Mouse (Mus musculus): ENCODE results near the gene Pts. TPM values are rescaled to one million over a fixed set of nuclear protein-coding genes. Genes with fewer than 3 reads are reported as not detected.
A peak's percentile ranks its signal among the peaks of the same experiment; 100 is the strongest.

Pts gene
- total RNA-seq (2015; ENCODE audit: low replicate concordance) (16.3 and 20.5 TPM in 2 replicates), total RNA-seq (2017; ENCODE audit: low replicate concordance) (15.8 and 19.4 TPM in 2 replicates)

DNA sequence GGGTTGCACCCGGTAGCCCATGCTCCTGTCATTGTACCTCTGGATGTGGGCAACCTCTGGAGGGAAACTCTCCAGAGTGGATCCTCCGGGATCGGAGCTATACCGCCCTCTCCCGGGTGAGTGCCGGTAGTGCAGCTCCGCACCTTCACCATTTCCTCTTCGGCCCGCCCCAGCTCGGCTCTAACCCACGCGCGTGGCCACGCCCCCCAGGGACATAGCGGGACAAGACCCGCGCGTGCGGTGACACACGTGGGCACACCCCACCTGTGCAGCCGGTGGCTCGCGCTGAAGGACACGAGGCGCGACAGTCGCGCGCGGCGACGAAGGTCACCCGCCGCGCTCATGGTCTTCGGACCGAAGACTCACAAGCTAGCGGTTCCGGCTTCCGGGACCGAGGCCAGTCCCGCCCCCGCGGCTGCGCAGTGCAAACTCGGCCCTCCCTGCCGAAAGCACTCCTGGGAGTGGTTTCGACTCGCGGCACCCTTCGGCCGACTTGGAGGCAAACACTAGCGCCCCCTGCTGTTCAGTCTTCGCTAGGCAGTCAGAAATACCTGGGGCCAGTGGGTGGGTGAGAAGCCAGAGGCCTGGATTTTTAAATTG lies at the start of gene Pts:
Gene Pts, minus strand, starts transcription at position 432 of the 600 bp plus-strand sequence.
- ATAC-seq (replicated peaks; ENCODE audit: low FRiP score, poor library complexity, severe bottlenecking): peak; percentile 91

- no peak for ATAC-seq (replicated peaks; ENCODE audit: low FRiP score, poor library complexity, severe bottlenecking)
Measured at GRCm38 (mm10) chr9:50569599-50570525, 41.3 kb upstream of the Pts start.

DNA sequence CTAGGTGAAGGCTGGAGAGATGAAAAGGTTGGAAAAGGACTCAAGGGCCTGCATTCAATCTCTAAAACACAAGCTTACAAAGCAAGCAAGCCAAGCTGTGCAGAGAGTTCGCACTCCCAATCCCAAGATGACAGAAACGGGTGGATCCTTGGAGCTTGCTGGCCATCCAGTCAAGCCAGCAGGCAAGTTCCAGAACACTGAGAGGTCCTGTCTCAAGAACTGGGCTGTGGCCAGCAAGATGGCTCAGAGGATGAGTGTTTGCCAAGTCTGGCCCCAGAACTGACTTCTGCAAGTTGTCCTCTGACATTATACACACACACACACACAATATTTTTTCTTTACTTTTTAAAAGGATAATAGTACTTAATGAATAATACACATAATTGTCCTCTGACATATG lies 39.4 kb upstream of the Pts start:
- ATAC-seq (replicated peaks; ENCODE audit: low FRiP score, poor library complexity, severe bottlenecking): no peak

DNA sequence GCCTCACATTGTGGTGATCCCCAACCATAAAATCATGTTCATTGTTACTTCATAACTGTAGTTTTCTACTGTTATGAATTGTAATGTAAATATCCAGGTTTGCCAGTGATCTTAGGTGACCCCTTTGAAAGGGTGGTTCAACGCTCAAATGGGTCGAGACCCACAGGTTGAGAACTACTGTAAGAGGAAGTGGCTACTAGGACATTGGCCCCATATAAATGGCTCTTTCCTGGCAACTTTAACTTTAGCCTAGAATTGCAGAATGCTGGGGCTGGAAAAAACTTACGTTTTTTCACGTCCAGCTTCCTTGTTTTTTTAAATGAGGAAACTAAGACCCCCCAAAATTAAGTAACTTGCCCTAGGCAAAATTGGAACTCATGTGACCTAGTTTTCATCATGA lies 38.8 kb upstream of the Pts start:
- no peak for ATAC-seq (replicated peaks; ENCODE audit: low FRiP score, poor library complexity, severe bottlenecking)

DNA sequence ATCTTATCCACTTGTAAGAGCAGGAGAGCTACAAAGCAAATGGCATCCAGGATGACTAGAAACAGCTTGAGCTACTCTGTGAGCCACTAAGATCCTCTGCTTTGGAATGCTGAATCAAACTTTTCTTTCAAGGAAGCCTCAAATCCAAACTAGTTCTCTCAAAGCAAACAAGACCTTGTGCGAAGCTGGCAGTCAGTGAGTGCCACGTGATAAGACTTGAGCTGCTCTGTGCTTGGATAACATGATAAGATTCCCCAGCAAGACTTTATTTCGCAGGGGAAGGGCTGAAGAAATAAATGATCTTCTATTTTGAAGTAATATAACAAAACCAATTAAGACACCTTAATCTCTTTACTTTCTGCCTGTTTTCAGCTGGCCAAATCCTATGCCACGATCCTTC lies 37.4 kb upstream of the Pts start:
- no peak for ATAC-seq (replicated peaks; ENCODE audit: low FRiP score, poor library complexity, severe bottlenecking)

DNA sequence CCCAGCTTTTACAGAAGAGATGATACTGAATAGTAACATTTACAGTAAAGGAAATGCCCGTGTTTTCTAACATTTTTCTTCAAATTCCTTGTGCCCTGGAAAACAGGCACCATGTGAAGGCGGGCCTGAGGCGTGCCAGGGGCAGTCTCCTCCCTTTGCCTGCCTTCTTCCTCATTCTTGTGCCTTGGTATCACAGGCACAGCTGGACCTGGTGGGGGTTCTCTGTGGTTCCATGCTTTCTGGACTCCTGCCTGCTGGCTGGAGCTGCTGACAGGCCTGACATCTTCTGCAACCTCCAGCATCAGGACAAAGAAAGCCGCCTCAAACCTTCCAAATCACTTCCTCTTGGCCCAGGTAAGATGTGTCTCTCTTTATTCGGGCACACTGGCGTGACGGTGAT lies 36.6 kb upstream of the Pts start:
- ATAC-seq (replicated peaks; ENCODE audit: low FRiP score, poor library complexity, severe bottlenecking): no peak

- no peak for ATAC-seq (replicated peaks; ENCODE audit: low FRiP score, poor library complexity, severe bottlenecking)
Measured at GRCm38 (mm10) chr9:50561918-50562360, 33.4 kb upstream of the Pts start.

- no peak for ATAC-seq (replicated peaks; ENCODE audit: low FRiP score, poor library complexity, severe bottlenecking)
Measured at GRCm38 (mm10) chr9:50561145-50561917, 32.8 kb upstream of the Pts start, which contains the start of gene Tex12. Gene Tex12 (minus strand): TSS chr9:50561325.

DNA sequence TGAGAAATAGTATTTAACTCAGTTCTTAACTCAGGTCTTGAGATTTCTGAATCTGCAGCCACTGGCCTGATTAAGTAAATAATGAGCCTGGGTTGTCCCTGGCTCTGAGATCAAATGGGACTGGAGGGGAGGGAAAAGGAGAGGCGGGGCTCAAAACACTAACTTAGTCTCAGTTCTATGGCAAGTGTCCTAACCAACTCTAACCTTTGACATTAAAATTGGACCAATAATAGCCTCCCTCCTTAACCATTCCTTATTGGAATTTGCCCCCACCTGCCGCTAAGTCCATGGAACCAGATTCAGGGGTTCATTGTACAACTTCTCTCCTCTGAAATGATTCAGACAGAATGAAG lies 26.5 kb upstream of the Pts start, which contains the start of gene Bco2:
Gene Bco2, minus strand, starts transcription at position 88 of the 353 bp plus-strand sequence.
- ATAC-seq (replicated peaks; ENCODE audit: low FRiP score, poor library complexity, severe bottlenecking): no peak

- no peak for ATAC-seq (replicated peaks; ENCODE audit: low FRiP score, poor library complexity, severe bottlenecking)
Measured at GRCm38 (mm10) chr9:50554241-50555093, 25.9 kb upstream of the Pts start, which contains the start of gene Il18. Gene Il18 (plus strand): TSS chr9:50554827.

GRCm38 (mm10) chr9:50553547-50553946 lies 25.0 kb upstream of the Pts start:
- no peak for ATAC-seq (replicated peaks; ENCODE audit: low FRiP score, poor library complexity, severe bottlenecking)

DNA sequence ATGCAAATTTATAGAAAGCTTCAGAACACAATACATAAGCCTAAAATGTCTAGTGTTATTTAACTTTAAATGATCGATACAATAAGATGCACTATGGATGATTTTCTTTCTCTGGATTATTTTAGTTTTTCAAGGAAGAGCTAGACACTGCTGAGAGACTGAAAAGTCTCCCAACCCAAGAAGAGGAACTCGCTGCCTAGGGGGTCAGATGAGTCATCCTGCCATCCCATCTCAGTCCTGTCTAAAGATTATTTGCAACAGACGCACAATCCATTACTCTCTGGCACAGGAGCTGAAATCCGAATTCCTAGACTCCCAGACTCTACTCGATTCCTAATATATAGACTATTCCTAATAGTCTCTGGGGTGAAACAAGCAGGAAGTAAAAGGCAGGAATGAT lies 23.7 kb upstream of the Pts start:
- no peak for ATAC-seq (replicated peaks; ENCODE audit: low FRiP score, poor library complexity, severe bottlenecking)

- ATAC-seq (replicated peaks; ENCODE audit: low FRiP score, poor library complexity, severe bottlenecking): no peak
Measured at GRCm38 (mm10) chr9:50548936-50549335, 20.4 kb upstream of the Pts start.

DNA sequence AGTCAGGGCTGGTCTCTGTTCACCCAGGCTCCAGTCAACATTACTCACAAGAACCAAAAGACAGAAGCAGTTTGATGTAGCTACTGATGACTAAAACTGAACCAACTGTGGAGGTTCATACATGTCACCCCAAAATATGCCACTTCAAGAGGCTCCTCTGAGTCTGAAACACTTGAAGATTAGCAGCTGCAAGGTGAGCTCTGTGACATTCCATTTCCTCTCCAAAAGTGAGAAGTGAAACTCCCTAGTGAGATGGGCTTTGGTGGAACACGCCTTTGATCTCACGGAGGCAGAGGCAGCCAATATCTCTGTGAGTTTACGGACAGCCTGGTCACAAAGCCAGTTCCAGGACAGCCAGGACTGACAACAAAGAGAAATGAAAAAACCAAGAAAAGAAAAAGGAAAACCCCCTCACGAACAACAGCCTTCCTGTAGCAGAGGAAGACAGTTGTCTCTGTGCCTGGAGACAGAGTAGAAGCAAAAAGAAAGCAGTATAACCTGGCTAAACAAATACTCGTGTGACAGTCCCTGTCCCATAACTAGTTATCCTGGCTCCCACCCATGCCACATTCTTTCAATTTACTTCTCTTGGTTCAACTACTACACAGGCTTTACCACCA lies 19.4 kb upstream of the Pts start:
- no peak for ATAC-seq (replicated peaks; ENCODE audit: low FRiP score, poor library complexity, severe bottlenecking)

DNA sequence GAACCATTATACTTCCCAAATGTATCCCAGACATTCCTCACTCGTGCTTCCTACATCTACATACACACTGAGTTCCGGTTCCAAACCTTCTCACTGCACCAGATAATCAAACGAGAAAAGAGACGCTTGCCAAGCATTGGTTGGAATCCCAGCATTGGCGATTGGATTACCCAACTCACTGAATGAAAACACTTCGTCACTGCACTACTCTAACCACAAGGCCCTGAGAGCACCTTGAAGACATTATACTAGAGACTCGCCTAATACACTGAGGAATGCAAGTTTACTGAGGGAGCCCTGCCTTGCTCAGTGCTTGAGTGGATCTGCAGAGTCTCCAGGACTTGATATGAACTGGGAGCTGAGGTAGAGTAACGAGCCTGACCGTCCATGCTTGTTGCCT lies 13.9 kb upstream of the Pts start:
- no peak for ATAC-seq (replicated peaks; ENCODE audit: low FRiP score, poor library complexity, severe bottlenecking)

DNA sequence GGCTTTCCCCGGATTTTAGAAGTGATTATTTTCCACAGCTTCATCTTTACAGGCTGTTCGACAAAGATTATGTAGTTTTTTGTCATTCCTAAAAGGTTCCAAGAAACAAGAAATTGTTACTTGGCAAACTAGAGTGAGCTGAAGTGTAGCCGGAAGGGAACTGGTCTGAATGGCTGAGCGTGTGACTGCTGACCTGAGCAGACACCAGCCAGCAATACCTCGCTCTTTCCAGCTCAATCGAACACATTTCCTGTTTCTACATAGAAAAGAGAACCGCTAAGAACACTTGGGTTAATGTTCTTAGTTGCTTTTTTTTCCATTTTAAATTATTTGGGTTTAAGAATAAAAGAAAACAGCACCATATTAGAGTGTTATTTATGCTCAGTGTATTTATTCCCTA lies 11.6 kb upstream of the Pts start:
- no peak for ATAC-seq (replicated peaks; ENCODE audit: low FRiP score, poor library complexity, severe bottlenecking)

DNA sequence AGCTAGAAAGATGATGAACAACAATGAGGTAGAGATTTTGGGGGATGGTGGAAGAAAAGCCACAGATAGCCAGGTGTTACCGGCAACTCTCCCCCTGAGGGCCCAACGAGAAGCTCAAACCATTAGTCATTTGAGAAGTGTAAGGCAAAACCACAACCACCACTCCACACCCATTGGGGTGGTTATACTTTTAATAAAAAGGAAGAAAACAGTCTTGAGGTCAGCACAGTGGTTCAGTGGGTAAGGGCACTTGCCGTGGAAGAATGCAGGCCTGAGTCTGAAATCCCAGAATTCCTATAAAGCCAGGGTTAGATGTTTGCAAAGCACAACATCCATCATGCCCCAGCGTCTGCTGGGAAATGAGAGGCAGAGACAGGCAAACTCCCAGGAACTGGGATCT lies 8.8 kb upstream of the Pts start:
- ATAC-seq (replicated peaks; ENCODE audit: low FRiP score, poor library complexity, severe bottlenecking): no peak

DNA sequence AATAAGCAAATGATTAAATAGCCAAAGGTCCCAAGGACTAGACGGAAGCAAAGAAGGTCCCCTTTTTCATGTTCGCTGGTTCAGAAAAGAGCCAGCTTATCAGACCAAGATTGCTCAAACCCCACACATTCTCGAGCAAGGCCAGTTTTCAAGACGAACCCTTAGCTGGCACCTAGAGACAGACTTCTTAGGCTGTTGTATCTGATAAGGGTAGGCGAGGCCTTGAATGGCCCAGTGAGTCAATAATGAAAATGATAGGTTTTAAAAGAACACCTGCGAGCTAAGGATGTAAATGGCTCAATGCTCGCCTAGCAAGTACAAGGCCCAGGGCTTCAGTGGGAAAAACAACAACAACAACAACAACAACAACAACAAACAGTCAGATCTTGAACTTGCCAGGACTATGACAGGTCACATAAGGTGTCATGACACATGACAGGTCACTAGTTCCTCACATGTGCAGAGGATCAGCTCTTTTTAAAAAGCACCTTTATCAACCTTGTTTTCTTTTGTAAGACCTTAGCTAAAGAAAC lies 8.1 kb upstream of the Pts start:
- ATAC-seq (replicated peaks; ENCODE audit: low FRiP score, poor library complexity, severe bottlenecking): no peak

GRCm38 (mm10) chr9:50535930-50536329 lies 7.4 kb upstream of the Pts start:
- ATAC-seq (replicated peaks; ENCODE audit: low FRiP score, poor library complexity, severe bottlenecking): no peak
